Mouse (Mus musculus): ENCODE data around the gene Ccr7.

GRCm38 (mm10) chr11:99096417-99096816, 58.5 kb downstream of the Ccr7 start:
- TF ChIP-seq GATA1 (IDR thresholded peaks at IDR 0.05; ENCODE audit: borderline replicate concordance, low read length) (no peak), FLI1 (IDR thresholded peaks at IDR 0.05; ENCODE audit: low read length) (no peak)

All from megakaryocyte, embryonic 14.5 days (primary cell).